Mouse (Mus musculus) midbrain, embryonic 11.5 days (tissue): ENCODE measurements around the gene 1700037H04Rik. TPM values are rescaled to one million over a fixed set of nuclear protein-coding genes. Genes with fewer than 3 reads are reported as not detected.

Experiments
- ATAC-seq: fragments of 200-750 bp; cut with Nextera tagmentation; 2 replicates; pipeline ENCODE4 v1.8.0; 2017; ENCODE audit warnings: moderate TSS enrichment, moderate library complexity; ENCODE audit not compliant: low FRiP score
- DNase-seq: peaks from one replicate; pipeline ENCODE4 v3.0.0; 2015; ENCODE audit warnings: low spot score; ENCODE audit errors: missing footprints
- H3K27ac ChIP-seq: fragments of 300-500 bp; sonication (generic); 2 replicates; pipeline ENCODE4 v1.5.1; 2014; ENCODE audit warnings: low read depth, low read length
- H3K27me3 ChIP-seq: fragments of 300-500 bp; sonication (generic); 2 replicates; pipeline ENCODE4 v1.6.1; 2014; ENCODE audit warnings: mild to moderate bottlenecking, low read length, moderate library complexity, mixed read lengths; ENCODE audit not compliant: control insufficient read depth, insufficient read depth
- H3K36me3 ChIP-seq: fragments of 300-500 bp; sonication (generic); 2 replicates; pipeline ENCODE4 v1.6.1; 2014; ENCODE audit warnings: mild to moderate bottlenecking, low read length, moderate library complexity, mixed read lengths; ENCODE audit not compliant: control insufficient read depth, insufficient read depth
- H3K4me1 ChIP-seq: fragments of 300-500 bp; sonication (generic); 2 replicates; pipeline ENCODE4 v1.6.1; 2014; ENCODE audit warnings: low read length; ENCODE audit not compliant: control insufficient read depth, insufficient read depth
- H3K4me2 ChIP-seq: fragments of 300-500 bp; sonication (generic); 2 replicates; pipeline ENCODE4 v1.6.1; 2014; ENCODE audit warnings: mild to moderate bottlenecking, moderate library complexity
- H3K4me3 ChIP-seq: fragments of 300-500 bp; sonication (generic); 2 replicates; pipeline ENCODE4 v1.5.1; 2014; ENCODE audit warnings: low read depth, low read length
- H3K9ac ChIP-seq: fragments of 300-500 bp; sonication (generic); 2 replicates; pipeline ENCODE4 v1.6.1; 2014; ENCODE audit warnings: low read length
- H3K9me3 ChIP-seq: fragments of 300-500 bp; sonication (generic); 2 replicates; pipeline ENCODE4 v1.6.1; 2016; ENCODE audit warnings: low read length; ENCODE audit not compliant: control insufficient read depth
- WGBS: fragments of 180-500 bp; shearing (Covaris S2); extraction: QIAGEN DNeasy Blood & Tissue Kit; methylation state at CpG from one replicate; pipeline ENCODE4 v1.1.7; 2014; 5-methylcytosine and 5-hydroxymethylcytosine counted together
- polyA plus RNA-seq: library from polyadenylated mRNA; unstranded; fragments of >200 nt; fragmentation: Nextera tagmentation; extraction: Ambion mirVana; gene quantifications from 2 replicates; pipeline ENCODE4 v1.2.1, GENCODE M21; 2014

The 1700037H04Rik gene
- polyA plus RNA-seq, 1 experiment from 2014 or later = 122 TPM

- DNase-seq (no peak), ATAC-seq (no peak)
- Histone ChIP-seq H3K27me3 (no peaks in the 10 kb centered on the region; the same call in 1 of the 2 replicates), H3K27ac (no peak overlapping the region), H3K4me2 (peak overlapping the region; percentile 85), H3K36me3 (no peaks in the 10 kb centered on the region), H3K4me1 (peaks cover 40% of the 10 kb centered on the region), H3K4me3 (peak overlapping the region; percentile 77), H3K9me3 (no peaks in the 10 kb centered on the region), H3K9ac (peak overlapping the region; percentile 90)
- 2% methylated on average over 14 of the region's 14 CpGs for WGBS
Observed at GRCm38 (mm10) chr2:131186343-131186742, 26.5 kb upstream of the 1700037H04Rik start.

- H3K4me3 ChIP-seq = peak within 1 kb of the TSS; percentile 84
- H3K27me3 ChIP-seq = no peaks in the 10 kb centered on the region
- peak within 1 kb of the TSS; percentile 85 for H3K27ac ChIP-seq
- H3K36me3 ChIP-seq = no peaks in the 10 kb centered on the region
- H3K4me1 ChIP-seq = peaks cover 33% of the 10 kb centered on the region
- peak within 1 kb of the TSS; percentile 97 for H3K9ac ChIP-seq
- H3K9me3 ChIP-seq = no peaks in the 10 kb centered on the region
- 3% methylated on average over 37 of the region's 57 CpGs for WGBS
- ATAC-seq (peak; percentile 85), DNase-seq (peak; percentile 99)
- H3K4me2 ChIP-seq = peak within 1 kb of the TSS; percentile 99
Observed at GRCm38 (mm10) chr2:131179990-131180587, 20.2 kb upstream of the 1700037H04Rik start, which contains the start of gene Cenpb. TSS of gene Cenpb (minus strand) at chr2:131180067.

GRCm38 (mm10) chr2:131179246-131179886 lies 19.5 kb upstream of the 1700037H04Rik start:
- WGBS = under 1% methylated on average over 67 of the region's 67 CpGs
- Histone ChIP-seq H3K27ac (peak overlapping the region; percentile 85), H3K4me3 (peak overlapping the region; percentile 84), H3K9me3 (no peaks in the 10 kb centered on the region), H3K36me3 (no peaks in the 10 kb centered on the region), H3K4me1 (peaks cover 38% of the 10 kb centered on the region), H3K9ac (peak overlapping the region; percentile 97), H3K4me2 (peak overlapping the region; percentile 99), H3K27me3 (no peaks in the 10 kb centered on the region)
- ATAC-seq = peak; percentile 63
- peak; percentile 95 for DNase-seq

- H3K4me2 ChIP-seq = peak overlapping the region; percentile 99
- peak overlapping the region; percentile 97 for H3K9ac ChIP-seq
- ATAC-seq (peak; percentile 1; the same call in 1 of the 2 replicates), DNase-seq (peak; percentile 94)
- H3K4me1 ChIP-seq = peaks cover 38% of the 10 kb centered on the region
- H3K27me3 ChIP-seq = no peaks in the 10 kb centered on the region
- H3K36me3 ChIP-seq = no peaks in the 10 kb centered on the region
- no peak overlapping the region for H3K27ac ChIP-seq
- 31% methylated on average over 26 of the region's 26 CpGs for WGBS
- H3K4me3 ChIP-seq = peak overlapping the region; percentile 84
- no peaks in the 10 kb centered on the region for H3K9me3 ChIP-seq
Observed at GRCm38 (mm10) chr2:131178828-131179245, 19.0 kb upstream of the 1700037H04Rik start.

GRCm38 (mm10) chr2:131177932-131178331 lies 18.1 kb upstream of the 1700037H04Rik start:
- no peaks in the 10 kb centered on the region for H3K9me3 ChIP-seq
- ATAC-seq = no peak
- H3K27me3 ChIP-seq = peaks cover 2% of the 10 kb centered on the region; the same call in 1 of the 2 replicates
- H3K36me3 ChIP-seq = no peaks in the 10 kb centered on the region
- H3K27ac ChIP-seq = no peak overlapping the region
- H3K9ac ChIP-seq = peak overlapping the region; percentile 97; the same call in 1 of the 2 replicates
- 87% methylated on average over 9 of the region's 9 CpGs for WGBS
- peak overlapping the region; percentile 99 for H3K4me2 ChIP-seq
- DNase-seq = no peak
- peak overlapping the region; percentile 84 for H3K4me3 ChIP-seq
- peaks cover 38% of the 10 kb centered on the region for H3K4me1 ChIP-seq

GRCm38 (mm10) chr2:131176491-131176890 lies 16.6 kb upstream of the 1700037H04Rik start:
- Histone ChIP-seq H3K9ac (no peak overlapping the region), H3K4me1 (peaks cover 41% of the 10 kb centered on the region), H3K4me3 (no peak overlapping the region), H3K36me3 (no peaks in the 10 kb centered on the region), H3K9me3 (no peaks in the 10 kb centered on the region), H3K27ac (no peak overlapping the region), H3K27me3 (peaks cover 16% of the 10 kb centered on the region), H3K4me2 (no peak overlapping the region)
- ATAC-seq (no peak), DNase-seq (no peak)
- 75% methylated on average over 5 of the region's 5 CpGs for WGBS

- peaks cover 22% of the 10 kb centered on the region for H3K27me3 ChIP-seq
- H3K27ac ChIP-seq = no peak overlapping the region
- no peaks in the 10 kb centered on the region for H3K9me3 ChIP-seq
- H3K4me2 ChIP-seq = no peak overlapping the region
- H3K9ac ChIP-seq = no peak overlapping the region
- no peak overlapping the region for H3K4me3 ChIP-seq
- H3K36me3 ChIP-seq = no peaks in the 10 kb centered on the region
- ATAC-seq (no peak), DNase-seq (no peak)
- peaks cover 44% of the 10 kb centered on the region for H3K4me1 ChIP-seq
- 72% methylated on average over 1 of the region's 1 CpGs for WGBS
Observed at GRCm38 (mm10) chr2:131175945-131176309, 16.0 kb upstream of the 1700037H04Rik start.

GRCm38 (mm10) chr2:131175286-131175944 lies 15.5 kb upstream of the 1700037H04Rik start:
- peak; percentile 87 for DNase-seq
- Histone ChIP-seq H3K4me1 (peaks cover 46% of the 10 kb centered on the region), H3K9ac (no peak overlapping the region), H3K4me3 (no peak overlapping the region), H3K36me3 (no peaks in the 10 kb centered on the region), H3K27me3 (peaks cover 27% of the 10 kb centered on the region), H3K9me3 (no peaks in the 10 kb centered on the region), H3K4me2 (no peak overlapping the region), H3K27ac (no peak overlapping the region)
- WGBS = 81% methylated on average over 3 of the region's 3 CpGs
- no peak for ATAC-seq

GRCm38 (mm10) chr2:131174700-131175099 lies 14.8 kb upstream of the 1700037H04Rik start:
- Histone ChIP-seq H3K9ac (peak overlapping the region; percentile 38; the same call in 1 of the 2 replicates), H3K4me3 (peak overlapping the region; percentile 37), H3K9me3 (no peaks in the 10 kb centered on the region), H3K36me3 (no peaks in the 10 kb centered on the region), H3K4me2 (peak overlapping the region; percentile 71), H3K4me1 (peaks cover 44% of the 10 kb centered on the region), H3K27me3 (peaks cover 28% of the 10 kb centered on the region), H3K27ac (no peak overlapping the region)
- ATAC-seq (peak; percentile 74), DNase-seq (peak; percentile 98)
- 4% methylated on average over 11 of the region's 11 CpGs for WGBS
